Mouse (Mus musculus): Measurements from ENCODE around the gene Adcy3. TPM values are rescaled to one million over a fixed set of nuclear protein-coding genes. Genes with fewer than 3 reads are reported as not detected.

Adcy3 gene
- total RNA-seq (2014; fragmentation: Nextera tagmentation) (2.2 and 3.6 TPM in 2 replicates), total RNA-seq (2017) (2.3 and 2.7 TPM in 2 replicates)

- ATAC-seq (replicated peaks; ENCODE audit: poor library complexity, severe bottlenecking), result peak; percentile 83
Observed at GRCm38 (mm10) chr12:4132941-4133846, at the start of gene Adcy3. Gene Adcy3 (plus strand): TSS chr12:4133103.

GRCm38 (mm10) chr12:4083441-4083840 is 49.5 kb upstream of the Adcy3 start:
- no peak for ATAC-seq (replicated peaks; ENCODE audit: poor library complexity, severe bottlenecking)

- ATAC-seq (replicated peaks; ENCODE audit: poor library complexity, severe bottlenecking), result peak; percentile 75
Observed at GRCm38 (mm10) chr12:4107383-4107782, 25.5 kb upstream of the Adcy3 start.

DNA sequence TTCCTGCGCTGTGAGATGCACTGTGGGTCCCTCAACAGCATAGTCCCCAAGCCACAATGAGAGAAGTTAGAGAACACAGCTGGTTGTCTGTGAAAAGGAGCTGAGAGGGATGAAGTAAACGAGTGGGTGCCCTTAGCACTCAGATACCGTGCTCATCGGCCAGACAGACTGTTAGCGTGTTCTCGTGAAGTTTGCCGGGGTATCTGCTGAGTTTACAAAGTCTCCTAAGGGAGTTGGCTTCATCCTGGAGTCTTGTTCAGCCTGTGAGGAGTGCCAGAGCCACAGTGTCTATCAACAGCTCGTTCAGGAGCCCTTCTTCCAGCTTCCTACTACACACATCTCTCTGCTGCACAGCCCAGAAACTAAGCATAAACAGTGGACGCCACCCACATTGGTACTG is 16.8 kb upstream of the Adcy3 start:
- ATAC-seq (replicated peaks; ENCODE audit: poor library complexity, severe bottlenecking), result no peak

DNA sequence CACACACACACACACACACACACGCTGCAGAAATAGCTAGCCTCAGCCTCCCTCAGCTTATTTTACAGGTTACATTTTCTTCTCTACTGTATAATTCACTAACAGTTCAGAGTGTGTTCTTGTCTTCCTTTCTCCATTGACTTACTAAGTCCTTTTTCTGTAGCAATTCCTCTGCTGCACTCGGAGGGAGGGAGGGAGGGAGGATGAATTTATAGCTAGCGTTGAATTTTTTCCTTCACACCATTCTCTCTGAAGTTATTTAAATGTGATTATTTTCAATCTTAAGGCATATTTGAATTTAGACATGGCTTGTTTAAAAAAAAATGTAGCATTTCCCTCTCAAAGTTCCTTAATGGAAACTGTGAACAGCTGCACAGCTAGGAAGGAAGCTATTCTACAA is 15.8 kb upstream of the Adcy3 start:
- no peak for ATAC-seq (replicated peaks; ENCODE audit: poor library complexity, severe bottlenecking)

DNA sequence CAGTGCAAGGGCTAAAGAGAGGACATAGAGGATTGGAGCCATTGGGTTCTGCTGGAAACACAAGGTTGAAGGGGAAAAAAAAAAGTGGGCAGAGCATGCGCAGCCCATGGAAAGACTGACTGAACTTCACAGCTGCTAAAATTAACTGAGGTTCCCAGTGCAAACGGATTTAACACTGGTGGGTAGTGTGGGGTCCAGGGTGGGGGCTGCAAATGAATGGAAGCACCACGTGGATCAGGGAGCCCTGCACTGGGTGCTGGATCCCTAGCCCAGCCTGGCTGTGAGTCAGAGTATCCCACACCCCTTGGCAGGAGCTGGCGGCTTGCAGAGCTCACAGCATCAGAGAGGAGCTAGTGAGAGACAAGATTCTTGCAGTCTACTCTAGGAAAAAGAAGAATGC is 15.3 kb upstream of the Adcy3 start:
- ATAC-seq (replicated peaks; ENCODE audit: poor library complexity, severe bottlenecking), result no peak

GRCm38 (mm10) chr12:4127346-4127745 is 5.6 kb upstream of the Adcy3 start:
- ATAC-seq (replicated peaks; ENCODE audit: poor library complexity, severe bottlenecking), result no peak

- no peak for ATAC-seq (replicated peaks; ENCODE audit: poor library complexity, severe bottlenecking)
Observed at GRCm38 (mm10) chr12:4133847-4134212, 927 bp downstream of the Adcy3 start.

- ATAC-seq (replicated peaks; ENCODE audit: poor library complexity, severe bottlenecking), result no peak
Observed at GRCm38 (mm10) chr12:4143179-4143578, 10.3 kb downstream of the Adcy3 start.

GRCm38 (mm10) chr12:4150936-4151335 is 18.0 kb downstream of the Adcy3 start:
- ATAC-seq (replicated peaks; ENCODE audit: poor library complexity, severe bottlenecking), result no peak

GRCm38 (mm10) chr12:4151969-4152368 is 19.1 kb downstream of the Adcy3 start:
- no peak for ATAC-seq (replicated peaks; ENCODE audit: poor library complexity, severe bottlenecking)

DNA sequence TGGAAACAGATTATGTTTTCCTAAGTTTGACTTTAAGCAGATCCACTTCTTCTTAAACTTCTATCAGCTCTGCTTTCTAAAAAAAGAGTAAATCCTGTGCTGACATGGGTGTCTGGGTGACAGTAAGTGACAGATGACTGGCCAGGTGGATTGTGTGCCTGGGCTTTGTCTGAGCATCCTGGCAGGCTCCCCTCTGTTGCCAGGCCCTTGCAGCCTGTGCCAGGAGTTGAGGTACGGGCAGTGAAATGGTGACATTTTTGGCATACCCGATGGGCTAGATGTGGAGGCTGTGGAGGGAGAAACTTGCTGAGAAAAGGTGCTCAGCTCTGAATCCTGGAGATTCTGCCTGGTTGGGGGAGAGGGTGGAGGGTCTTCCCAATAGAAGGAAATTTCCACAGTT is 24.6 kb downstream of the Adcy3 start:
- no peak for ATAC-seq (replicated peaks; ENCODE audit: poor library complexity, severe bottlenecking)

DNA sequence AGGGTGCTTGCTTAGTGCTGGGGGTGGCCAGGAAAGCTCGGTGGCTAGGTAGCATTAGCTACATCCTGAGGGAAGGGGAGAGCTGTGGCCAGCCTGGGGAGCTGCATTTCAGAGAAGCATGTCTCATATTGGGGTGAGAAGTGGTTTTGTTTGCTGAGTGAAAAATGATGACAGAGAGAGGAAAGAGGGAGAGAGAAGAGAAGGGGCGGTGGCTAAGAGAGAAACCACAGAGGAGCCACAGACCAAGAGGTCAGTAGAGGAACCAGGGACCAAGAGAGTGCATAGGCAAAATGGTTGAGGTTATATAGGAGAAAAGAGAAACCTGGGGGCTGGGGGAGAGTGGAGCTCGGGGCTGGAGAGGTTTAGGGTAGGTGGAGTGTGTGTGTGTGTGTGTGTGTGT is 25.3 kb downstream of the Adcy3 start:
- peak; percentile 62 for ATAC-seq (replicated peaks; ENCODE audit: poor library complexity, severe bottlenecking)

GRCm38 (mm10) chr12:4158868-4159632 is 26.1 kb downstream of the Adcy3 start:
- ATAC-seq (replicated peaks; ENCODE audit: poor library complexity, severe bottlenecking), result no peak

- ATAC-seq (replicated peaks; ENCODE audit: poor library complexity, severe bottlenecking), result no peak
Observed at GRCm38 (mm10) chr12:4160322-4160721, 27.4 kb downstream of the Adcy3 start.

- ATAC-seq (replicated peaks; ENCODE audit: poor library complexity, severe bottlenecking), result no peak
Observed at GRCm38 (mm10) chr12:4162886-4163285, 30.0 kb downstream of the Adcy3 start.

GRCm38 (mm10) chr12:4166970-4167369 is 34.1 kb downstream of the Adcy3 start:
- no peak for ATAC-seq (replicated peaks; ENCODE audit: poor library complexity, severe bottlenecking)

DNA sequence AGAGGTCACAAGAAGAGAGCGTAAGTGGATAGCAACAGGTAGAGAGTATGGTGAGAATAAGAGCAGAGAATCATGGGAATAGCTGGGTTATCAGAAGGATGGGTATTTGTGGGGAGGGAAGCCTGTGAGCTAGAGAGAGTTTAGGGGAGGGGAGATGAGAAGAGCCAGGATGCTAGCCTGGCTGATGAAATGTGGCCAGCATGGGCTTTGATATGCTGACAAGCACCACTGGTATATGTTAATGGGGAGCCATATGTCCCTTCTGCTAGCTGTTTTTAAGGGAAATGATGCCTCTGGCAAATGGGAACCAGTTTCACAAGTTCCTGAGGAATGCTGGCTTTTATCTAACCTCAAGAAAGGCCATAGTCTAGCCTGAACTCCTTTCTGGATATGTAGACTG is 36.2 kb downstream of the Adcy3 start:
- ATAC-seq (replicated peaks; ENCODE audit: poor library complexity, severe bottlenecking), result no peak

- no peak for ATAC-seq (replicated peaks; ENCODE audit: poor library complexity, severe bottlenecking)
Observed at GRCm38 (mm10) chr12:4169622-4170021, 36.7 kb downstream of the Adcy3 start.

- no peak for ATAC-seq (replicated peaks; ENCODE audit: poor library complexity, severe bottlenecking)
Observed at GRCm38 (mm10) chr12:4173108-4173790, 40.3 kb downstream of the Adcy3 start.

GRCm38 (mm10) chr12:4178839-4179238 is 45.9 kb downstream of the Adcy3 start:
- ATAC-seq (replicated peaks; ENCODE audit: poor library complexity, severe bottlenecking), result no peak

Measured in granulocyte monocyte progenitor cell, adult 5-6 weeks (primary cell).